Mouse (Mus musculus): ENCODE results near the gene Twnk.

GRCm38 (mm10) chr19:44987851-44988250 lies 17.6 kb upstream of the Twnk start:
- TF ChIP-seq POLR2A (IDR thresholded peaks at IDR 0.05; ENCODE audit: borderline replicate concordance, extremely low read depth, low read depth, low read length): no peak
- TF ChIP-seq CTCF (IDR thresholded peaks at IDR 0.05; ENCODE audit: insufficient read depth, low read length): no peak
